Mouse (Mus musculus) inflammation-experienced regulatory T-cells, adult 6 months (primary cell): ENCODE results near the gene Sumo1. TPM values are rescaled to one million over a fixed set of nuclear protein-coding genes. Genes with fewer than 3 reads are reported as not detected.
"Not testable (repeated sequence)": the region's sequence is repeated elsewhere in the genome, so short reads cannot be mapped to it uniquely, and the experiment has no call there.

ENCODE experiments used
- ATAC-seq: one replicate; pipeline ENCODE4 v1.8.0; 2017
- polyA plus RNA-seq, 3 experiments: library from polyadenylated mRNA; unstranded; fragments of 100-300 nt; shearing (Covaris generic); gene quantifications; one replicate each; pipeline ENCODE4 v1.2.1; 2017

Sumo1 gene
- polyA plus RNA-seq, 3 experiments from 2014 or later: 529 to 560 (median 532) TPM

DNA sequence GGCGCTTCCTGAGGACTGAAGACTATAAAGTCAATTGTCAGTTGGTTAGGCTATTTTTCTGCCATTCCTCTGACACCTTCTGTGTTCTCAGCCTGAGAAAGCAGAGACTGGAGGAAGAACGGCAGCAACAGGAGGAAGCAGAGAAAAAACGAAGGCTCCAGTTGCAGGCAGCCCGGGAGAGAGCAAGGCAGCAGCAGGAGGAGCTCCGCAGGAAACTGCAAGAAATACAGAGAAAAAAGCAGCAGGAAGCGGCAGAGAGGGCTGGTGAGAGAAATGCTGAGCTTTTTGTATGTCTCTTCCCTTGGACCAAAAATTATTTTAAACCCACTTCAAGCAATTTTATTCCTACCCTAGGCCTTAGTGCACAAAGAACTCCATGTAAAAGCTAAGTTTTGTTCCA, 37.6 kb downstream of the Sumo1 start:
- no peak for ATAC-seq

GRCm38 (mm10) chr1:59631986-59632659, 38.5 kb downstream of the Sumo1 start:
- no peak for ATAC-seq

DNA sequence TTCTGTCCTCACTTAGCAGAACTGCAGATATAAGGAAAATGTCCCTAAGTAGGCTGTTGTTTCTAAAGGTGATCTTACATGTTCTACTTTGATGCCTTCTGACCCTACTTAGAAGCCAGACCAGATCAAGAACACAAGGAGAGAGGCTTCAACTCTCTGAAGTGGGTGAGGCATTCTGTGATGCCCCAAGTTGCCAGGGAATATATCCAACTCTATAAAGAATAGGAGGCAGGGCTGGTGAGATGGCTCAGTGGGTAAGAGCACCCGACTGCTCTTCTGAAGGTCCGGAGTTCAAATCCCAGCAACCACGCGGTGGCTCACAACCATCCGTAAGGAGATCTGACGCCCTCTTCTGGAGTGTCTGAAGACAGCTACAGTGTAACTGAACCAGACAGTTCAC, 40.3 kb downstream of the Sumo1 start:
- ATAC-seq: not testable (repeated sequence)

GRCm38 (mm10) chr1:59629194-59629593, 41.4 kb downstream of the Sumo1 start:
- no peak for ATAC-seq

- ATAC-seq: no peak
These were observed 45.2 kb downstream of the Sumo1 start for GRCm38 (mm10) chr1:59625410-59625809.

DNA sequence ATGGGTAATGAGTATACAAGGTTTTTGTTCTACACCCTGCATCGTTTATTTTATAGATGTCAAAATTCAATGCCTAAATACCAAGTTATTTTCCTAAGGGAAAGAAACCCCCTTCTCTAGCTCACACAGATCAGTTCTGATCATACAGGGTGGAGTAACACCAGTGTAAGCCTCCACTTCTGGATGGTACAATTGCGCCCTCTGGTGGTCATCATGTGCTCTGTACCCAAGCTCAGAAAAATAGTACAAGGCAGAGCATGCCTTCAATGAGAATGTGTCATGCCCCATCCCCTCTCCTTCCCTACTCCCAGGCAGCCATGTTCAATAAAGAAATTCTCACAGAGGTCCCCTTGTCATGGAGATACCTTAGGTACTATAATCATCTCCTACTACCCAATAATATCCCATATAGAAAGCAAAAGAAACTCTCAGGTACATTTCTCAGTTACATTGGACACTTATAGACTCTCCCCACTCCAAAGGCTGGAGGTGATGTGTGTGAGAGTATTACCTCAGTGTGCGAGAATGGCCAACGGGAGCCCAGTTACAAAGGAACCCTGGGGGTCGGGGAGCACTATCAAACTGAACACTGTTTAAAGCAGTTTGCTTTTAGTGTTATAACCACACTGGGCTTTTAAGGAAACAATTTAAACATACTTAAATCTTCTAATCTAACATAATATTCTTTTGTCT, 47.2 kb downstream of the Sumo1 start:
- peak; percentile 83 for ATAC-seq

DNA sequence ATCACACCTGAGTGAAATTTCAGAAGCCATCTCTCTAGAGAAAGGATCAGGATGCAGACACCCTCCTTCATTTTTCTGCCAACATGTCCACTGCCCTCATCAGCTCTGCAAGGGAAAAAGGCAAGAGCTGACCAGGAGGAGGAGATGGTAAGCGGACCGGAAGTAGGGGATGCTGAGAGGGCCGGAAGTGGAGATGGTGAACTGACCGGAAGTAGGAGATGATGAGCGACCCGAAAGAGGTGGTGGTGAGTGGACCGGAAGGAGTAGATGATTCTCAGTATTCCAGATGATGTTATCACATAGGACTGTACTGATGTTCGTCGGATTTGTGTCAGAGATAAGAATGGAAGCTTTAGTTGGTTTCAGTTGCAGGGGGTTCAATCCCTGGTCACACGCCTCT, 51.4 kb downstream of the Sumo1 start:
- ATAC-seq: no peak

DNA sequence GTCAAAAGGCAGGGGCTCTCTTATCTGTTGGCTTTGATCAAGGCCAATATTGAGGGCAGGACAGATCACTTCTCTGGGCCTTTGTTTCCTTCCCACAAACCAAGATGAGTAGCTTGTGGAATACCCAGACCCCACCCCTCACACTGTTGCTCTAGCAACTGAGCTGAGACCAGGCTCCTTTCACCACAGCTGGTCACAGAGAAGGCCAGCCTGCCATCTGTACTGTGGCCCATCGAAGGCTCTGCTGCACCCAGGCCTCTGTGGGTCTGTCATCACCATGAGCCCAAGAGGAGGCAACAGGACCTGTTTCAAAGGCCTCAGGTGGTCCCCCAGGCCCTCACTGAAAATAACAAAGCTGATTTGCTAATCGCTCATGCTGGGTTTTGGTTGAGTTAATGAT, 55.6 kb downstream of the Sumo1 start:
- no peak for ATAC-seq

- ATAC-seq: peak; percentile 47
These were observed 56.8 kb downstream of the Sumo1 start for GRCm38 (mm10) chr1:59613795-59614194.

GRCm38 (mm10) chr1:59610929-59611328, 59.7 kb downstream of the Sumo1 start:
- ATAC-seq: no peak

- no peak for ATAC-seq
These were observed 60.7 kb downstream of the Sumo1 start for GRCm38 (mm10) chr1:59609896-59610295.

DNA sequence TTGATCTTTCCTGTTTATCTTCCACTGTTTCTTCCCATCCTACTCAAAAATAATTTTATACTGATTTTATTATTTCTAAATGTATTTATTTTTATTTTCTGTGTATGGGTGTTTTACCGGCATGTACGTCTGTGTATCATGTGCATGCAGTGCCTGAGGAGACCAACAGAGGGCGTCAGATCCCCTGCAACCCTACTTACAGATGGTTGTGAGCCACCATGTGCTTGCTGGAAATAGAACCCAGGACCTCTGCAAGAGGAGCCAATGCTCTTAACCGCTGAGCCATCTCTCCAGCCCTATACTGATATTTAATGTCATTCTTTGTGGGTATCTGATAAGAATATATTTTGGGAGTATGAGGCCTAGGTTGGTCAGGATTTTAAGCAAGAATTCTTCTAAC, 61.2 kb downstream of the Sumo1 start:
- no peak for ATAC-seq

DNA sequence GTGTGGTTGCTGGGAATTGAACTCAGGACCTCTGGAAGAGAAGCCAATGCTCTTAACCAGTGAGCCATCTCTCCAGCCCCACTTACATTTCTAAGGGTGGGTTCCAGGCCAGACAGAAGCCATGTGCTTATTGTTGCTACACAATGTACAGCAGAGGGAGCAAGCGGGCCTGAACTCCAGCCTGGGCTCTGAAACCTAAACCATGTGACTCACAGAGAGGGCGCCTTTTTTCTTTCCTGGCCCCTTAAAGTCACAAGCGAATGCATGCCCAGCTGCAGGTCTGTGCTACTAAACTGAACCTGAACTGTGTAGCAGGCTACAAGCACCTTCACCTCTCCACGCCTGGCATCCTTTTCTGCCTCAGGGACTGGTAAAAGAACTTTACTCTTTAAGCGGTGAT, 61.7 kb downstream of the Sumo1 start:
- peak; percentile 60 for ATAC-seq

- ATAC-seq: peak; percentile 97
These were observed 62.4 kb downstream of the Sumo1 start for GRCm38 (mm10) chr1:59608125-59608762.

GRCm38 (mm10) chr1:59607071-59607470, 63.6 kb downstream of the Sumo1 start:
- ATAC-seq: no peak

GRCm38 (mm10) chr1:59606479-59606878, 64.2 kb downstream of the Sumo1 start:
- ATAC-seq: no peak

- ATAC-seq: no peak
These were observed 66.7 kb downstream of the Sumo1 start for GRCm38 (mm10) chr1:59603893-59604292.

- ATAC-seq: no peak
These were observed 67.3 kb downstream of the Sumo1 start for GRCm38 (mm10) chr1:59603417-59603712.

GRCm38 (mm10) chr1:59602531-59603416, 67.9 kb downstream of the Sumo1 start:
- peak; percentile 91 for ATAC-seq

DNA sequence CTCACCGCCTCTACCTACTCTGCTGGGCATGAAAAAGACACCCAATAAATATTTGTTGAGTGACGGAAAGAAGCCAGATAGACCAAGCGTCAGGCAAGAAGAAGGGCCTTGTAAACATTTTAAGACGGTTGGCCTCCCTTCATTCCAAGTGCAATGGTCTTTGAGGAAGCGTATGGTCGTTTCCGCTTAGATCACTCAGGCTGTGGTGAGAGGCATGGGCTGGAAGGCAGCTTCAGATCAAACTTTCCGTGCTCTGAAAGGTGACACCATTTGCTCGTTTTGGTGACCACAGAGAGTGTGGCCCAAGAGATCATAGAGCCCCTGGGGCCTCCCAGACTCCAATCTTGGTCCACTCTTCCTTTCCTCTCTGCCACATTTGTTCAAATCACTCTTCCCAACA, 75.0 kb downstream of the Sumo1 start:
- no peak for ATAC-seq

DNA sequence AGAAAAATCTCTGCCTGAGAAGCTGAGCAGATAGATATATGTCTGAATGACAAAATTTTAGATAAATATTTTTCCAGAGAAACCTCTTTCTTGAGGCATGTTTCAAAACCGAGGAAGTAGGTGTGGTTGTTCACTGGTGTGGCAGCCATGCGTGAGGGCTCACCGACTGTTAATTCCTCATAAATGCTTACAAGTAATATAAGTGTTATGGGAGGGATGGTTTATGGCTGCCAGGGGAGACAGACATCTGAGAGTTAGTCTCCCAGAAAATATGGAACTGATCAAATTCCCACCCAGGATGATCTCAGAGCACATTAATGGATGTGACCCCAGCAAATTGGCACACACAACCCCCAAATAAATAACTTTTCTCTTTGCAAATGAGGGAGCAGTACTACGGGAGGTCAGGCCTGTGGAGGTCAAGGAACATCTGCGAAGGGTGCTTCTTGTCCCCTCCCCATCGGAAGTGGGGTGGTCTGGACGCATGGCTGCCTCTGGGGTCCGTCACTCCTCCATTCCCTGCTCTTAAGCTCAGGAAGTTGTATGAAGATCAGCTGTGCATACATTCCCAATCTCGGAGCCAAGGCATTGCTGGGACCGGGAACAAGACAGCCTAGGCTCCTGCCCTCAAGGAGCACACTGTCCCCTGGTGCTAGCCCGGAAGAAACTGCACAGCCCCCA, 75.9 kb downstream of the Sumo1 start:
- ATAC-seq: no peak

GRCm38 (mm10) chr1:59593622-59594035, 77.0 kb downstream of the Sumo1 start:
- ATAC-seq: no peak

- no peak for ATAC-seq
These were observed 77.8 kb downstream of the Sumo1 start for GRCm38 (mm10) chr1:59592876-59593275.
